Mouse (Mus musculus) MEL (cell line): ENCODE data around the gene Tbcd.

Source experiments
- CHD1 ChIP-seq: IDR thresholded peaks from 2 replicates; pipeline ENCODE4 v1.6.1; 2012; ENCODE audit warnings: low read depth, mild to moderate bottlenecking, inconsistent platforms, low read length, improper control_type of control experiment
- EP300 ChIP-seq, 2 experiments: IDR thresholded peaks; 2 replicates each; pipeline ENCODE4 v1.6.1; 2011; ENCODE audit warnings: improper control_type of control experiment in 2 of 2, low read length in 2 of 2, low read depth in 1 of 2, mild to moderate bottlenecking in 1 of 2

GRCm38 (mm10) chr11:121653631-121654030, 201.9 kb downstream of the Tbcd start:
- TF ChIP-seq CHD1 (no peak), EP300 (IDR thresholded peaks at IDR 0.05; ENCODE audit: low read depth in 1 of 2, low read length in 2 of 2) (no peak)
